8 mouse cellular contexts compared by ENCODE assay signal in genomic region chr17:75617280-75617679, GRCm38 (mm10).
DNase-seq lines count a peak whose midpoint lies in the region; ATAC-seq and TF ChIP-seq lines count a peak whose summit lies in the region.

No protein-coding gene starts in this region.

- H3K4me3 ChIP-seq in embryonic facial prominence, embryonic 12.5 days, result no peak overlapping the region
- H3K4me3 ChIP-seq in hindbrain, postnatal 0 days (ENCODE audit: low read length), result no peak overlapping the region
- no peak overlapping the region for H3K4me3 ChIP-seq in thymus, adult 2 months (ENCODE audit: control insufficient read depth, insufficient read depth, low read length)

- H3K9me3 ChIP-seq in embryonic facial prominence, embryonic 12.5 days, result no peaks in the 10 kb centered on the region
- no peaks in the 10 kb centered on the region for H3K9me3 ChIP-seq in hindbrain, postnatal 0 days (ENCODE audit: low read length)

- WGBS in embryonic facial prominence, embryonic 12.5 days, result 20% methylated on average over 6 of the region's 6 CpGs
- 13% methylated on average over 6 of the region's 6 CpGs for WGBS in hindbrain, postnatal 0 days
- WGBS in thymus, adult 2 months, result 36% methylated on average over 6 of the region's 6 CpGs

- no peaks in the 10 kb centered on the region for H3K4me1 ChIP-seq in embryonic facial prominence, embryonic 12.5 days
- H3K4me1 ChIP-seq in hindbrain, postnatal 0 days (ENCODE audit: insufficient read depth, low read length), result no peaks in the 10 kb centered on the region
- no peaks in the 10 kb centered on the region for H3K4me1 ChIP-seq in thymus, adult 2 months (replicated peaks; ENCODE audit: control insufficient read depth, insufficient read depth, low read length)

- no peaks in the 10 kb centered on the region for H3K27me3 ChIP-seq in embryonic facial prominence, embryonic 12.5 days
- no peaks in the 10 kb centered on the region for H3K27me3 ChIP-seq in hindbrain, postnatal 0 days (ENCODE audit: insufficient read depth, low read length)
- H3K27me3 ChIP-seq in thymus, adult 2 months (ENCODE audit: control insufficient read depth, insufficient read depth, low read length), result no peaks in the 10 kb centered on the region

- peak; percentile 44 for DNase-seq in kidney, adult 9 months
- no peak for DNase-seq in kidney, adult 11 months
- peak; percentile 72 for DNase-seq in NIH3T3 (ENCODE audit: low read depth)
- peak; percentile 88 for DNase-seq in hindbrain, postnatal 0 days (ENCODE audit: low spot score)
- no peak for DNase-seq in thymus, adult 2 months
- no peak for DNase-seq in c-Kit-positive CD71-positive TER-119-positive erythroid progenitor cells, embryonic 14.5 days (ENCODE audit: low spot score)

- H3K4me2 ChIP-seq in embryonic facial prominence, embryonic 12.5 days (replicated peaks), result no peak overlapping the region
- H3K4me2 ChIP-seq in hindbrain, postnatal 0 days (ENCODE audit: low read depth, low read length), result peak overlapping the region; percentile 30

- TF ChIP-seq POLR2A in thymus, adult 2 months (IDR thresholded peaks at IDR 0.05; ENCODE audit: control insufficient read depth, extremely low read depth, insufficient read depth, low read length, poor library complexity), result no peak

- no peak overlapping the region for H3K9ac ChIP-seq in embryonic facial prominence, embryonic 12.5 days
- no peak overlapping the region for H3K9ac ChIP-seq in hindbrain, postnatal 0 days (replicated peaks; ENCODE audit: low read length)

- peak; percentile 80 for TF ChIP-seq CTCF in hindbrain, postnatal 0 days (IDR thresholded peaks at IDR 0.05; ENCODE audit: low read depth)
- no peak for TF ChIP-seq CTCF in thymus, adult 2 months (IDR thresholded peaks at IDR 0.05; ENCODE audit: borderline replicate concordance, control insufficient read depth, extremely low read depth, insufficient read depth, low read length, poor library complexity)

- no peak overlapping the region for H3K27ac ChIP-seq in embryonic facial prominence, embryonic 12.5 days
- no peak overlapping the region for H3K27ac ChIP-seq in hindbrain, postnatal 0 days
- H3K27ac ChIP-seq in thymus, adult 2 months (ENCODE audit: control insufficient read depth, insufficient read depth, low read length), result no peak overlapping the region

- 0 out of 2 replicates have a peak, but pooled peaks have one; percentile 47 for ATAC-seq in embryonic facial prominence, embryonic 12.5 days (ENCODE audit: insufficient number of reproducible peaks, insufficient read depth, low FRiP score, low TSS enrichment)
- peak; percentile 70 for ATAC-seq in hindbrain, postnatal 0 days
- 0 out of 2 replicates have a peak, but pooled peaks have one; percentile 59 for ATAC-seq in megakaryocyte-erythroid progenitor cell, adult 5-6 weeks (replicated peaks; ENCODE audit: low FRiP score, low TSS enrichment, poor library complexity, severe bottlenecking)

- no peaks in the 10 kb centered on the region for H3K36me3 ChIP-seq in embryonic facial prominence, embryonic 12.5 days
- H3K36me3 ChIP-seq in hindbrain, postnatal 0 days (ENCODE audit: insufficient read depth, low read length), result no peaks in the 10 kb centered on the region
- H3K36me3 ChIP-seq in thymus, adult 2 months (ENCODE audit: control insufficient read depth, insufficient read depth, low read length), result no peaks in the 10 kb centered on the region

Comparison
In these comparisons a context has a peak if more than half of its experiments do, and no peak if none do; other contexts are left out.
1. DNase-seq: peak in kidney, adult 9 months (single experiment), NIH3T3 (single experiment) and hindbrain, postnatal 0 days (single experiment); none in kidney, adult 11 months (single experiment), thymus, adult 2 months (single experiment) and c-Kit-positive CD71-positive TER-119-positive erythroid progenitor cells, embryonic 14.5 days (single experiment).
2. Peak in every context shown above with its lines, with median percentiles within 50 percentile points of each other: ATAC-seq.